Mouse (Mus musculus): ENCODE measurements at regions not wholly inside any gene's neighbourhood (a gene's known extent, or its start where the extent isn't known, plus 50 kb on each side); places are given as distances from the start of the nearest gene placed in this dataset.

GRCm38 (mm10) chr6:140197113-140197675 lies 155.9 kb upstream of the Plcz1 start:
- peaks cover 19% of the 10 kb centered on the region; the same call in 1 of the 2 replicates for H3K4me1 ChIP-seq
- H3K36me3 ChIP-seq, result no peaks in the 10 kb centered on the region
- H3K4me3 ChIP-seq (replicated peaks), result no peak overlapping the region
- no peak overlapping the region for H3K4me2 ChIP-seq (replicated peaks)
- no peak overlapping the region for H3K27ac ChIP-seq (replicated peaks)
- H3K27me3 ChIP-seq, result no peaks in the 10 kb centered on the region
- 79% methylated on average over 8 of the region's 8 CpGs for WGBS
- ATAC-seq (ENCODE audit: insufficient number of reproducible peaks, low FRiP score, low TSS enrichment, low read depth), result no peak
- no peaks in the 10 kb centered on the region for H3K9me3 ChIP-seq (replicated peaks)
- no peak overlapping the region for H3K9ac ChIP-seq

GRCm38 (mm10) chr6:140194276-140194675 lies 153.0 kb upstream of the Plcz1 start:
- Histone ChIP-seq H3K4me2 (replicated peaks) (no peak overlapping the region), H3K4me1 (peaks cover 19% of the 10 kb centered on the region; the same call in 1 of the 2 replicates), H3K36me3 (no peaks in the 10 kb centered on the region), H3K9me3 (replicated peaks) (no peaks in the 10 kb centered on the region), H3K9ac (no peak overlapping the region), H3K4me3 (replicated peaks) (no peak overlapping the region), H3K27ac (replicated peaks) (no peak overlapping the region), H3K27me3 (no peaks in the 10 kb centered on the region)
- no peak for ATAC-seq (ENCODE audit: insufficient number of reproducible peaks, low FRiP score, low TSS enrichment, low read depth)
- WGBS, result 77% methylated on average over 2 of the region's 2 CpGs

- no peak overlapping the region for H3K9ac ChIP-seq
- 28% methylated on average over 9 of the region's 9 CpGs for WGBS
- H3K36me3 ChIP-seq, result no peaks in the 10 kb centered on the region
- H3K27me3 ChIP-seq, result no peaks in the 10 kb centered on the region
- peak; percentile 44; the same call in 1 of the 2 replicates for ATAC-seq (ENCODE audit: insufficient number of reproducible peaks, low FRiP score, low TSS enrichment, low read depth)
- 0 out of 2 replicates have a peak overlapping the region, but pooled peaks have one; percentile 29 for H3K27ac ChIP-seq (replicated peaks)
- no peaks in the 10 kb centered on the region for H3K9me3 ChIP-seq (replicated peaks)
- H3K4me3 ChIP-seq (replicated peaks), result no peak overlapping the region
- no peak overlapping the region for H3K4me2 ChIP-seq (replicated peaks)
- H3K4me1 ChIP-seq, result peaks cover 19% of the 10 kb centered on the region; the same call in 1 of the 2 replicates
Observed at GRCm38 (mm10) chr6:140193084-140193939, 152.1 kb upstream of the Plcz1 start.

- H3K36me3 ChIP-seq, result no peaks in the 10 kb centered on the region
- H3K4me2 ChIP-seq (replicated peaks), result no peak overlapping the region
- ATAC-seq (ENCODE audit: insufficient number of reproducible peaks, low FRiP score, low TSS enrichment, low read depth), result no peak
- WGBS, result 87% methylated on average over 17 of the region's 17 CpGs
- no peak overlapping the region for H3K27ac ChIP-seq (replicated peaks)
- no peaks in the 10 kb centered on the region for H3K9me3 ChIP-seq (replicated peaks)
- no peak overlapping the region for H3K9ac ChIP-seq
- H3K27me3 ChIP-seq, result no peaks in the 10 kb centered on the region
- peaks cover 19% of the 10 kb centered on the region; the same call in 1 of the 2 replicates for H3K4me1 ChIP-seq
- H3K4me3 ChIP-seq (replicated peaks), result no peak overlapping the region
Observed at GRCm38 (mm10) chr6:140192526-140192925, 151.3 kb upstream of the Plcz1 start.

- no peak for ATAC-seq (ENCODE audit: insufficient number of reproducible peaks, low FRiP score, low TSS enrichment, low read depth)
- Histone ChIP-seq H3K9me3 (replicated peaks) (no peaks in the 10 kb centered on the region), H3K36me3 (no peaks in the 10 kb centered on the region), H3K4me2 (replicated peaks) (no peak overlapping the region), H3K27ac (replicated peaks) (no peak overlapping the region), H3K4me3 (replicated peaks) (no peak overlapping the region), H3K9ac (no peak overlapping the region), H3K4me1 (peaks cover 19% of the 10 kb centered on the region; the same call in 1 of the 2 replicates), H3K27me3 (no peaks in the 10 kb centered on the region)
- WGBS, result 75% methylated on average over 4 of the region's 4 CpGs
Observed at GRCm38 (mm10) chr6:140191341-140191740, 150.1 kb upstream of the Plcz1 start.

GRCm38 (mm10) chr6:140189601-140190000 lies 148.3 kb upstream of the Plcz1 start:
- no peak for ATAC-seq (ENCODE audit: insufficient number of reproducible peaks, low FRiP score, low TSS enrichment, low read depth)
- no peaks in the 10 kb centered on the region for H3K27me3 ChIP-seq
- H3K4me2 ChIP-seq (replicated peaks), result no peak overlapping the region
- peaks cover 19% of the 10 kb centered on the region; the same call in 1 of the 2 replicates for H3K4me1 ChIP-seq
- 77% methylated on average over 9 of the region's 9 CpGs for WGBS
- H3K9me3 ChIP-seq (replicated peaks), result no peaks in the 10 kb centered on the region
- no peak overlapping the region for H3K4me3 ChIP-seq (replicated peaks)
- no peaks in the 10 kb centered on the region for H3K36me3 ChIP-seq
- no peak overlapping the region for H3K27ac ChIP-seq (replicated peaks)
- H3K9ac ChIP-seq, result no peak overlapping the region

GRCm38 (mm10) chr6:140187733-140188132 lies 146.5 kb upstream of the Plcz1 start:
- Histone ChIP-seq H3K4me2 (replicated peaks) (no peak overlapping the region), H3K9ac (no peak overlapping the region), H3K4me3 (replicated peaks) (no peak overlapping the region), H3K36me3 (no peaks in the 10 kb centered on the region), H3K4me1 (0 out of 2 replicates have a peak, but pooled peaks cover under 1% of the 10 kb centered on the region), H3K27me3 (no peaks in the 10 kb centered on the region), H3K27ac (replicated peaks) (no peak overlapping the region), H3K9me3 (replicated peaks) (no peaks in the 10 kb centered on the region)
- no peak for ATAC-seq (ENCODE audit: insufficient number of reproducible peaks, low FRiP score, low TSS enrichment, low read depth)
- 83% methylated on average over 3 of the region's 3 CpGs for WGBS

GRCm38 (mm10) chr6:140187106-140187505 lies 145.8 kb upstream of the Plcz1 start:
- Histone ChIP-seq H3K27me3 (no peaks in the 10 kb centered on the region), H3K4me3 (replicated peaks) (no peak overlapping the region), H3K4me1 (no peaks in the 10 kb centered on the region), H3K9ac (no peak overlapping the region), H3K36me3 (no peaks in the 10 kb centered on the region), H3K4me2 (replicated peaks) (no peak overlapping the region), H3K27ac (replicated peaks) (no peak overlapping the region), H3K9me3 (replicated peaks) (no peaks in the 10 kb centered on the region)
- WGBS, result 76% methylated on average over 6 of the region's 6 CpGs
- no peak for ATAC-seq (ENCODE audit: insufficient number of reproducible peaks, low FRiP score, low TSS enrichment, low read depth)

- WGBS, result 77% methylated on average over 4 of the region's 4 CpGs
- Histone ChIP-seq H3K9ac (no peak overlapping the region), H3K4me1 (no peaks in the 10 kb centered on the region), H3K4me3 (replicated peaks) (no peak overlapping the region), H3K4me2 (replicated peaks) (no peak overlapping the region), H3K9me3 (replicated peaks) (no peaks in the 10 kb centered on the region), H3K27me3 (no peaks in the 10 kb centered on the region), H3K27ac (replicated peaks) (no peak overlapping the region), H3K36me3 (no peaks in the 10 kb centered on the region)
- ATAC-seq (ENCODE audit: insufficient number of reproducible peaks, low FRiP score, low TSS enrichment, low read depth), result no peak
Observed at GRCm38 (mm10) chr6:140179999-140180398, 138.7 kb upstream of the Plcz1 start.

GRCm38 (mm10) chr6:140178425-140179193 lies 137.4 kb upstream of the Plcz1 start:
- Histone ChIP-seq H3K27me3 (no peaks in the 10 kb centered on the region), H3K9me3 (replicated peaks) (no peaks in the 10 kb centered on the region), H3K9ac (no peak overlapping the region), H3K36me3 (no peaks in the 10 kb centered on the region), H3K27ac (replicated peaks) (no peak overlapping the region), H3K4me1 (no peaks in the 10 kb centered on the region), H3K4me2 (replicated peaks) (no peak overlapping the region), H3K4me3 (replicated peaks) (no peak overlapping the region)
- no peak for ATAC-seq (ENCODE audit: insufficient number of reproducible peaks, low FRiP score, low TSS enrichment, low read depth)
- 80% methylated on average over 12 of the region's 12 CpGs for WGBS

GRCm38 (mm10) chr6:140172716-140173115 lies 131.5 kb upstream of the Plcz1 start:
- Histone ChIP-seq H3K4me3 (replicated peaks) (no peak overlapping the region), H3K9me3 (replicated peaks) (no peaks in the 10 kb centered on the region), H3K4me1 (no peaks in the 10 kb centered on the region), H3K4me2 (replicated peaks) (no peak overlapping the region), H3K27ac (replicated peaks) (no peak overlapping the region), H3K36me3 (no peaks in the 10 kb centered on the region), H3K9ac (no peak overlapping the region), H3K27me3 (no peaks in the 10 kb centered on the region)
- no peak for ATAC-seq (ENCODE audit: insufficient number of reproducible peaks, low FRiP score, low TSS enrichment, low read depth)
- WGBS, result 88% methylated on average over 9 of the region's 9 CpGs
